Mouse (Mus musculus): Measurements from ENCODE around the gene Icosl.
"Not testable (repeated sequence)": the region's sequence is repeated elsewhere in the genome, so short reads cannot be mapped to it uniquely, and the experiment has no call there.

Gene Icosl

GRCm38 (mm10) chr10:78074977-78075376 lies 5.9 kb downstream of the Icosl start:
- no peak for DNase-seq (ENCODE audit: low read depth, low spot score)

- DNase-seq (ENCODE audit: low read depth, low spot score), result no peak
Measured at GRCm38 (mm10) chr10:78077862-78078261, 8.8 kb downstream of the Icosl start.

- no peak for DNase-seq (ENCODE audit: low read depth, low spot score)
Measured at GRCm38 (mm10) chr10:78078276-78078675, 9.2 kb downstream of the Icosl start.

DNA sequence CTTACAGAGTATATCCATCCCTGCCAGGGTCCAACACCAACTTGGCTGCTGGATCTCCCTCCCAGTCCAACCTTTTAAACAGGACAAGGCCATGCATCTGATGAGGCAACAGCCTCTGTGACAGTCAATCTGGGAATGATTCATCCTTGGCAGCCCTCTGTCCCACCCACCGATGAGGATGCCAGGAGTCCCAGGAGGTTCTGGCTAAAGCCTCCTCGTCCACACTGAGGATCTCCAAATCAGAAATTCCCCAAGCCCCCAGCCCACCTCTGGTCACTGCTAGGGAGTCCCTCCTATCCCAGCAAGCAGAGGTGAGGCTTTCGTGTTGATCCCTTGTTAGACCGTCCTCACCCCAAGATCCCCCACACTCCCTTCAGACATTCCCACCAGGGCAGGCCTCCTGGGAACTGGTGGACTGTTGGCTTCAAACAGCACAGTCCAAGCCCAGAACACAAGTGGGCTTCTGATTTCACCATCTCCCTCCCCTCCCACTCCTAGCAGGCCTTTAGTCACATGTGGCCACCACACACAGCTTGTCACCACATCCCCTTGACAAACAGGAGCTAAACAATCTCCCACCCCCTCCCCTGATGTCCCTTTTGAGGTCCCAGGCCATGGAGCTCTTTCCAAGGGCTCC lies 11.0 kb downstream of the Icosl start:
- DNase-seq (ENCODE audit: low read depth, low spot score), result no peak

DNA sequence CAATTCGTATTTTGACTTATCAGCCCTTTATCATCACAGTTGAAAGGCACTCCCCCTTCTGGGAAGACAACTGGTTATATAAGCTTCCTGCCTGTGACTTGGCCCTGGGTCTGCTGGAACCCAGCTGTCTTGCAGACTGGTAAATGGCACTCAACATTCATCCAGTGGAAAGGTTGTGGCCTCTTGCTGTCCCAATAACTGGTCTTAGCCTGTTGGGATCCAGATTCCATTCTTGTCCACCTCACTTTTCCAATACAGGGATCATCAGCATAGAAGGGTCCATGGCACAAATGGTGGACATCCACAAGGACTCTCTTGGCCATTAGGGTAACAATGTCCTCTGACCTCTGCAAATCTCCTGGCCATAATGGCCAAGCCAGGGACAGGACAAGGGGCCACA lies 15.0 kb downstream of the Icosl start:
- no peak for DNase-seq (ENCODE audit: low read depth, low spot score)

DNA sequence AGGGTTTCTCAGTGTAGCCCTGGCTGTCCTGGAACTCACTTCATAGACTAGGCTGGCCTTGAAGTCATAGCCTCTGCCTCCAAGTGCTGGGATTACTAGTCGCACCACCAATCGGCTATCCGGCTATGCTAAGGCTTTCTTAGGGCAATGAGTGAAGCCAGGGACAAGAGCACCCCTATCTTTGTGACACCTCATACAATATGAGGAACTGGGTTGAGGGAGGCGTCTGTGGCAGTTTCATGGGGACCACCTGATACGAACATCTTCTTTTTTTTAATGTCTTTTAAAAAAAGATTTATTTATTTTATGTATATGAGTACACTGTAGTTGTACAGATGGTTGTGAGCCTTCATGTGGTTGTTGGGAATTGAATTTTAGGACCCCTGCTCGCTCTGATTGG lies 16.6 kb downstream of the Icosl start:
- no peak for DNase-seq (ENCODE audit: low read depth, low spot score)

GRCm38 (mm10) chr10:78086444-78087061 lies 17.5 kb downstream of the Icosl start:
- no peak for DNase-seq (ENCODE audit: low read depth, low spot score)

GRCm38 (mm10) chr10:78087101-78087511 lies 18.0 kb downstream of the Icosl start:
- no peak for DNase-seq (ENCODE audit: low read depth, low spot score)

GRCm38 (mm10) chr10:78090246-78090645 lies 21.1 kb downstream of the Icosl start:
- DNase-seq (ENCODE audit: low read depth, low spot score), result no peak

GRCm38 (mm10) chr10:78090706-78091491 lies 21.8 kb downstream of the Icosl start:
- no peak for DNase-seq (ENCODE audit: low read depth, low spot score)

- no peak for DNase-seq (ENCODE audit: low read depth, low spot score)
Measured at GRCm38 (mm10) chr10:78091865-78092724, 23.0 kb downstream of the Icosl start.

DNA sequence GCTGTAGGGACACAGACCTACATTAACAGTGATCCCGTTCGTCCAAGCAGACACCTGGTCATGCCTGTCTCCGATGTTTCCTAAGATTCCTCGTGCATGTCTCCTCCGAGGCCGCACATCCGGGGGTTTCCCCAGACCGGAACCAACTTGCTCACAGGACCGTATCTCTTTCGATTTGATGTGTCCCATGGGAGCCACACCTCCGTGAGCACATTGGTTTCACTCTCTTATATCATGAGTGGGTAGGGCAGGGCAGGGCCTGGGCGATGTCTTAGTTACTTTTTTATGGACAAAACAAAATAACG lies 23.6 kb downstream of the Icosl start:
- no peak for DNase-seq (ENCODE audit: low read depth, low spot score)

- DNase-seq (ENCODE audit: low read depth, low spot score), result no peak
Measured at GRCm38 (mm10) chr10:78095221-78095620, 26.1 kb downstream of the Icosl start.

- no peak for DNase-seq (ENCODE audit: low read depth, low spot score)
Measured at GRCm38 (mm10) chr10:78095954-78096931, 27.1 kb downstream of the Icosl start.

DNA sequence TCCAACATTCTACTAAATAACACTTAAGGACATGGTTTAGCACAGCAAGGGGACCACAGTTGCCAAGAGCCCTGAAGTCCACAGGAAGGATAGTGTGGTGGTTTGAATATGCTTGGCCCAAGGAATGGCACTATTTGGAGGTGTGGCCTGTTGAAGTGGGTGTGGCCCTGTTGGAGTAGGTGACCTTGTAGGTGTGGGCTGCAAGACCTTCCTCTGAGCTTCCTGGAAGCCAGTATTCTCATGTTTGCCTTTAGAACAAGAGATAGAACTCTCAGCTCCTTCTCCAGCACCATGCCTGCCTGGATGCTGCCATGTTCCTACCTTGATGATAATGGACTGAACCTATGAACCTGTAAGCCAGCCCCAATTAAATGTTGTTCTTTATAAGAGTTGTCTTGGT lies 30.8 kb downstream of the Icosl start:
- DNase-seq (ENCODE audit: low read depth, low spot score), result not testable (repeated sequence)

DNA sequence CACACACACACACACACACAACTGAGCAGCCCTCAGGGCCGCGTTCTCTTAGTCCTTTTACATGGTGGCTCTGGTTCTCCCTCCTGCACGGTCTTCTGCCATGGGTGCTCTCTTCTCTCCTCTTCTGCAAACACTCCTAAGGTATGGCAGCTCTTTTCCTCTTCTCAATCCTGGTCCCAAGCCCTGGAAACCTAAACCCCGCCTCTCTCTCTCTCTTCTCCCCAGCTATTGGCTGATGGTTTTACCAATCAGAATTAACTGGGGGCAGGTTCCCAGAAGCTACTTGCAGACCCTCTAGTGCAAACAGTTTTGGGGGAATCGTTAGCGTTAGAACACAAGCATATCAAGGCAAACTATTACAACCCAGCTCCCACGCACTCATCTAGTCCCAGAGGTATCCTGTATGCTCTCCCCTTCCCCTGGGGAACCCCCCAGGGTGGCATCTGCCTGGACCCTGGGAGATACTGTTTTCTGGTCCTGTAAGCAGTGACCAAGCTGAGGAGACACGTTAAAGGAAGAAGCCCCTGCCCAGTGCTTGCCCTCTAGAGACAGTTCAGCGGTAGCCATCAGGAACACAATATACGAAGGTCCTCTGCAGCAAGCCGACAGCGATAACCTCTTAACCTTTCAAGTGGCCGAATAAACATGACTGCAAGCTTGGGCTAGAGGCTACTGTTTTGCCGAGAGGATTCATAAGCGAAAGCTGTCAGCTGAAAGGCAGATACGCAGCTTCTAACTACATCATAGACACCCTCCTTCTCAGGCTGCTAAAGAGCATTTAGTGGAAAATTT lies 32.1 kb downstream of the Icosl start:
- DNase-seq (ENCODE audit: low read depth, low spot score), result no peak

DNA sequence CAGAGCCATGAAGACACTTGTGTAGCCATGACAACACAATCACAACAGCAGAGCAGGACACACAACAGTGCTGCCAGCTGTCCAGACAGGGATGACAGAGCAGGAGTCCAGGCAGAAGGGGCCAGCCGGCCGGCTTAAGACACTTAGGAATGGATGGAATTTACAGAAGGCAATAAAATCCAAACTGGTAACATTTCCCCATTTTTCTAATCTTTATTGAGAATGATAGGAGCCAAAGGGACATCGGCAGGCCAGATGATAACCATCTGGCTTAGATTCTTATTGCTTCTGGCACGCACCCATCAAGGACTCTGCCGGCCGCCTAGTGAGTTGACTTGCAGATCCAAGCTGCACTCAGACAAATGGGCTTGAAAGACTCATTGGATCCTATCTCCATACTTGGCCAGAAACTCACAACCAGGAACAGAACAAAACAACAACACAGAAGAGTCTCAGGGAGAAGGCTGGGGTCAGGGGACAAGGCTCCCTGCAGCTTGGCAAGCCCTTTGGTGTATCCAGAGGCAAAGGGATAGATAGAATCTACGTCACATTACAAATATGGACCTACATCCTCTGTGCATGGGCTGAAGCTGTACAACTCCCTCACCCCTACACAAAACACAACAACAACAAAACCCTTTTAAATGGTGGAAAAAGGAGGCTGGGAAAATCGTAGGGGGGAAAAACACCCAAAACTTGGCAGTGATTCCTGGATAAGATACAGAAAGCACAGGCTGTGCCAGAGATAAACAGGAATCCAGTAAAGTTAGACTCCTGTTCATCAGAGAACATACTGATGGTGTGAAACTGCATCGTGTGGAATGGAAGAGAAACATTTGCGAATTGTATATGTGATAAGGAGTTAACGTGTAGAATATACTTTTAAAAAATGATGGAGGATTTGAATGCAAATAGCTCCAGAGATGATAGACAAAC lies 35.7 kb downstream of the Icosl start:
- no peak for DNase-seq (ENCODE audit: low read depth, low spot score)

GRCm38 (mm10) chr10:78105548-78105947 lies 36.4 kb downstream of the Icosl start:
- DNase-seq (ENCODE audit: low read depth, low spot score), result no peak

GRCm38 (mm10) chr10:78114521-78115092 lies 45.5 kb downstream of the Icosl start:
- no peak for DNase-seq (ENCODE audit: low read depth, low spot score)
